Mouse (Mus musculus) heart, postnatal 10 days (tissue): Measurements from ENCODE around the gene Dab2. TPM values are rescaled to one million over a fixed set of nuclear protein-coding genes. Genes with fewer than 3 reads are reported as not detected.
A peak's percentile ranks its signal among the peaks of the same experiment; 100 is the strongest.

Source experiments
- DNase-seq, 2 experiments: peaks; one replicate each; pipeline ENCODE4 v3.0.0; 2021
- intact Hi-C: fragments of 180-260 bp; cut with DNase I; formaldehyde crosslinking; loops from one replicate; pipeline ENCODE4 v1.15.1; 2025
- total RNA-seq, 2 experiments: library from RNA; stranded (reverse); gene quantifications; 2 replicates each; pipeline ENCODE4 v1.2.3; 2021

Gene Dab2
- total RNA-seq, 2 experiments from 2014 or later: 42.4 to 50.6 TPM

GRCm38 (mm10) chr15:6388146-6388545 is 88.6 kb downstream of the Dab2 start:
- DNase-seq: no peak
- intact Hi-C loops: loop anchor here (5.0 kb wide), 2 partner anchors 111 to 126 kb away; no protein-coding TSS in a partner anchor

GRCm38 (mm10) chr15:6388631-6389030 is 89.0 kb downstream of the Dab2 start:
- intact Hi-C loops: loop anchor here (5.0 kb wide), 2 partner anchors 111 to 126 kb away; no protein-coding TSS in a partner anchor
- no peak for DNase-seq

GRCm38 (mm10) chr15:6390106-6390505 is 90.5 kb downstream of the Dab2 start:
- intact Hi-C loops: no loop called here
- DNase-seq: no peak

GRCm38 (mm10) chr15:6390657-6391056 is 91.1 kb downstream of the Dab2 start:
- DNase-seq: peak; percentile 78 to 80
- intact Hi-C loops: no loop called here

- intact Hi-C loops: no loop called here
- no peak for DNase-seq
These were observed 92.3 kb downstream of the Dab2 start for GRCm38 (mm10) chr15:6391886-6392285.

- intact Hi-C loops: no loop called here
- peak in 1 of 2 experiments; percentile 31 for DNase-seq
These were observed 94.0 kb downstream of the Dab2 start for GRCm38 (mm10) chr15:6393624-6394023.

- no peak for DNase-seq
- intact Hi-C loops: no loop called here
These were observed 98.6 kb downstream of the Dab2 start for GRCm38 (mm10) chr15:6398211-6398610.

- no peak for DNase-seq
- intact Hi-C loops: no loop called here
These were observed 99.3 kb downstream of the Dab2 start for GRCm38 (mm10) chr15:6398881-6399280.

GRCm38 (mm10) chr15:6400115-6400514 is 100.5 kb downstream of the Dab2 start:
- intact Hi-C loops: no loop called here
- no peak for DNase-seq

- no peak for DNase-seq
- intact Hi-C loops: no loop called here
These were observed 102.8 kb downstream of the Dab2 start for GRCm38 (mm10) chr15:6402433-6402832.

GRCm38 (mm10) chr15:6404172-6404571 is 104.6 kb downstream of the Dab2 start:
- intact Hi-C loops: no loop called here
- no peak for DNase-seq

- DNase-seq: no peak
These were observed 107.2 kb downstream of the Dab2 start for GRCm38 (mm10) chr15:6406771-6407170.

GRCm38 (mm10) chr15:6409031-6409430 is 109.4 kb downstream of the Dab2 start:
- intact Hi-C loops: no loop called here
- DNase-seq: no peak

More at GRCm38 (mm10) chr15:6406771-6407170, 107.2 kb downstream of the Dab2 start:
- intact Hi-C loops: no loop called here

- intact Hi-C loops: no loop called here
- no peak for DNase-seq
These were observed 110.6 kb downstream of the Dab2 start for GRCm38 (mm10) chr15:6410161-6410560.

GRCm38 (mm10) chr15:6411334-6411733 is 111.7 kb downstream of the Dab2 start:
- no peak for DNase-seq
- intact Hi-C loops: no loop called here

- intact Hi-C loops: no loop called here
- DNase-seq: no peak
These were observed 115.7 kb downstream of the Dab2 start for GRCm38 (mm10) chr15:6415317-6415716.

GRCm38 (mm10) chr15:6431777-6432176 is 132.2 kb downstream of the Dab2 start:
- intact Hi-C loops: loop anchor here (10.0 kb wide), 1 partner anchor 143 kb away; no protein-coding TSS in a partner anchor
- no peak for DNase-seq

GRCm38 (mm10) chr15:6432411-6432810 is 132.8 kb downstream of the Dab2 start:
- intact Hi-C loops: loop anchor here (10.0 kb wide), 1 partner anchor 142 kb away; no protein-coding TSS in a partner anchor
- DNase-seq: peak; percentile 67 to 74

GRCm38 (mm10) chr15:6435281-6435680 is 135.7 kb downstream of the Dab2 start:
- DNase-seq: no peak
- intact Hi-C loops: loop anchor here (1.0 to 10.0 kb wide), 2 partner anchors 140 to 197 kb away; no protein-coding TSS in a partner anchor

GRCm38 (mm10) chr15:6435773-6436172 is 136.2 kb downstream of the Dab2 start:
- peak; percentile 57 to 72 for DNase-seq
- intact Hi-C loops: loop anchor here (1.0 to 10.0 kb wide), 2 partner anchors 139 to 197 kb away; no protein-coding TSS in a partner anchor

GRCm38 (mm10) chr15:6438685-6439084 is 139.1 kb downstream of the Dab2 start:
- DNase-seq: no peak
- intact Hi-C loops: loop anchor here (10.0 kb wide), 1 partner anchor 136 kb away; no protein-coding TSS in a partner anchor

- DNase-seq: no peak
- intact Hi-C loops: no loop called here
These were observed 144.9 kb downstream of the Dab2 start for GRCm38 (mm10) chr15:6444452-6444851.

GRCm38 (mm10) chr15:6445135-6445534 is 145.5 kb downstream of the Dab2 start, which contains the start of gene C9:
TSS of gene C9 (plus strand) at chr15:6445327.
- intact Hi-C loops: no loop called here
- no peak for DNase-seq
